Mouse (Mus musculus): ENCODE results near the gene Anks1b.

The Anks1b gene

GRCm38 (mm10) chr10:90753106-90753505 is 879.8 kb downstream of the Anks1b start:
- peak; percentile 80 for DNase-seq

- no peak for DNase-seq
Measured at GRCm38 (mm10) chr10:90757773-90758172, 884.5 kb downstream of the Anks1b start.

- no peak for DNase-seq
Measured at GRCm38 (mm10) chr10:90759929-90760328, 886.6 kb downstream of the Anks1b start.

GRCm38 (mm10) chr10:90766261-90766660 is 893.0 kb downstream of the Anks1b start:
- DNase-seq: peak; percentile 93

- DNase-seq: no peak
Measured at GRCm38 (mm10) chr10:90770403-90770955, 897.2 kb downstream of the Anks1b start.

- DNase-seq: no peak
Measured at GRCm38 (mm10) chr10:90771046-90771445, 897.7 kb downstream of the Anks1b start.

- DNase-seq: no peak
Measured at GRCm38 (mm10) chr10:90771471-90772226, 898.3 kb downstream of the Anks1b start.

GRCm38 (mm10) chr10:90779561-90780400 is 906.5 kb downstream of the Anks1b start:
- DNase-seq: no peak

GRCm38 (mm10) chr10:90784981-90785650 is 911.8 kb downstream of the Anks1b start:
- peak; percentile 27 for DNase-seq

GRCm38 (mm10) chr10:90785680-90786079 is 912.4 kb downstream of the Anks1b start:
- DNase-seq: peak; percentile 72

GRCm38 (mm10) chr10:90803112-90803511 is 929.8 kb downstream of the Anks1b start:
- no peak for DNase-seq

GRCm38 (mm10) chr10:90804602-90805095 is 931.3 kb downstream of the Anks1b start:
- DNase-seq: no peak

- no peak for DNase-seq
Measured at GRCm38 (mm10) chr10:90808616-90809310, 935.5 kb downstream of the Anks1b start.

GRCm38 (mm10) chr10:90809911-90810590 is 936.7 kb downstream of the Anks1b start:
- DNase-seq: peak; percentile 56

GRCm38 (mm10) chr10:90811446-90811845 is 938.1 kb downstream of the Anks1b start:
- DNase-seq: no peak

GRCm38 (mm10) chr10:90813326-90813725 is 940.0 kb downstream of the Anks1b start:
- DNase-seq: no peak

GRCm38 (mm10) chr10:90814412-90814811 is 941.1 kb downstream of the Anks1b start:
- peak; percentile 91 for DNase-seq

- no peak for DNase-seq
Measured at GRCm38 (mm10) chr10:90818246-90818937, 945.1 kb downstream of the Anks1b start.

GRCm38 (mm10) chr10:90823438-90823837 is 950.1 kb downstream of the Anks1b start:
- DNase-seq: no peak

GRCm38 (mm10) chr10:90824692-90825091 is 951.4 kb downstream of the Anks1b start:
- DNase-seq: no peak

GRCm38 (mm10) chr10:90826939-90827338 is 953.6 kb downstream of the Anks1b start:
- DNase-seq: no peak
